Mouse (Mus musculus): ENCODE measurements around the gene Aqr. TPM values are rescaled to one million over a fixed set of nuclear protein-coding genes. Genes with fewer than 3 reads are reported as not detected.
A peak's percentile ranks its signal among the peaks of the same experiment; 100 is the strongest.
"Not testable (repeated sequence)": the region's sequence is repeated elsewhere in the genome, so short reads cannot be mapped to it uniquely, and the experiment has no call there.

The Aqr gene
- 32.5 and 36.3 TPM in 2 replicates for polyA plus RNA-seq (2016; fragmentation: Nextera tagmentation; extraction: Ambion mirVana)

DNA sequence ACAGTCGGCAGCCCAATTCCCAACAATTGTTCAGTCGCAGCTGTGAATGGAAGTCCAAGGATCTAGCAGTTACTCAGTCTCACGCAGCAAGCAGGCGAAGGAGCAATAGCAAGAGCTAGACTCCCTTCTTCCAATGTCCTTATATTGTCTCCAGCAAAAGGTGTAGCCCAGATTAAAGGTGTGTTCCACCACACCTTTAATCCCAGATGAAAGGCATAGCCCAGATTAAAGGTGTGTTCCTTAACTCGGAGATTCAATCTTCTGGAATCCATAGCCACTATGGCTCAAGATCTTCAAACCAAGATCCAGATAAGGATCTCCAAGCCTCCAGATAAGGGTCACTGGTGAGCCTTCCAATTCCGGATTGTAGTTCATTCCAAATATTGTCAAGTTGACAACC is at the start of gene Aqr:
Aqr (minus strand) TSS at position 101 of the 400 bp plus-strand sequence.
- 68% methylated on average over 1 of the region's 6 CpGs for WGBS
- H3K27me3 ChIP-seq (replicated peaks); H3K4me1 ChIP-seq (replicated peaks); H3K4me3 ChIP-seq; H3K9me3 ChIP-seq (replicated peaks); H3K27ac ChIP-seq (ENCODE audit: poor library complexity, severe bottlenecking); H3K36me3 ChIP-seq; H3K9ac ChIP-seq; H3K4me2 ChIP-seq; ATAC-seq (ENCODE audit: insufficient number of reproducible peaks, low FRiP score): not testable (repeated sequence)

DNA sequence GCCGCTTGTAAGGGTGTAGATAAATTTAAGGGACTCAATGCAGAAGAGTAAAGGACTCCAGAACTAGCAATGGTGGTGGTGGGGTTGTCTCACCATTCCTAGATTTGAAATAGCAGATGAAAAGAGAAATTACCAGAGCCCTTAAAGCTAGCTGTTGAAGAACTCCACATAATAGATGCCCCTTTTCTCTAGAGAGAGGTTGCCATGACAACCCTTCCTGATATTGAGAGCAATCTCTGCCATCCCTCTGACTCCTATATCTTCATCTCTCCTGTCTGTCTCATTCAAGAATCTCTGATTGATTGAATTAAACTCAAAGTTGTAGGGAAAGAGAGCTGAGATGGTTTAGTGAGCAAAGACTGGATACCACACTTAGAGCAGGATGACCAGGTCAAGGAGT is 49.7 kb upstream of the Aqr start:
- Histone ChIP-seq H3K4me3 (no peak overlapping the region), H3K36me3 (no peaks in the 10 kb centered on the region), H3K4me2 (no peak overlapping the region), H3K4me1 (replicated peaks) (0 out of 2 replicates have a peak, but pooled peaks cover 3% of the 10 kb centered on the region), H3K9me3 (replicated peaks) (no peaks in the 10 kb centered on the region), H3K27ac (ENCODE audit: poor library complexity, severe bottlenecking) (no peak overlapping the region), H3K9ac (no peak overlapping the region), H3K27me3 (replicated peaks) (no peaks in the 10 kb centered on the region)
- WGBS: 88% methylated on average over 1 of the region's 1 CpGs
- ATAC-seq (ENCODE audit: insufficient number of reproducible peaks, low FRiP score): no peak

DNA sequence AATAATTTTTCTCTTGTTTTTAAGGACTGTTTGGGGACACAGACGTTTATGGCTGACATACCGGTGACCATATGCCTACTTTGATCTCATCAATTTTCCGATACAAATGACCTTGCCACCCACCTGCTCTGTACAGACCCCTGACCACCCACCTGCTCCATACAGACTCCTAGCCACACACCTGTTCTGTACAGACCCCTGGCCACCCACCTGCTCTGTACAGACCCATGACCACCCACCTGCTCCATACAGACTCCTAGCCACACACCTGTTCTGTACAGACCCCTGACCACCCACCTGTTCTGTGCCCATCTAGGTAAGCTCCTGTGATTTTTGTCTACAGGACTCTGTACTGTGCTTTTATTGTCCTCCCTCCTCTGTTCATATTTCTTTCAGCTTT is 48.8 kb upstream of the Aqr start:
- Histone ChIP-seq H3K27ac (ENCODE audit: poor library complexity, severe bottlenecking) (no peak overlapping the region), H3K4me1 (replicated peaks) (0 out of 2 replicates have a peak, but pooled peaks cover 3% of the 10 kb centered on the region), H3K9ac (no peak overlapping the region), H3K36me3 (no peaks in the 10 kb centered on the region), H3K9me3 (replicated peaks) (no peaks in the 10 kb centered on the region), H3K4me2 (no peak overlapping the region), H3K4me3 (no peak overlapping the region), H3K27me3 (replicated peaks) (no peaks in the 10 kb centered on the region)
- no peak for ATAC-seq (ENCODE audit: insufficient number of reproducible peaks, low FRiP score)
- WGBS: 79% methylated on average over 3 of the region's 3 CpGs

DNA sequence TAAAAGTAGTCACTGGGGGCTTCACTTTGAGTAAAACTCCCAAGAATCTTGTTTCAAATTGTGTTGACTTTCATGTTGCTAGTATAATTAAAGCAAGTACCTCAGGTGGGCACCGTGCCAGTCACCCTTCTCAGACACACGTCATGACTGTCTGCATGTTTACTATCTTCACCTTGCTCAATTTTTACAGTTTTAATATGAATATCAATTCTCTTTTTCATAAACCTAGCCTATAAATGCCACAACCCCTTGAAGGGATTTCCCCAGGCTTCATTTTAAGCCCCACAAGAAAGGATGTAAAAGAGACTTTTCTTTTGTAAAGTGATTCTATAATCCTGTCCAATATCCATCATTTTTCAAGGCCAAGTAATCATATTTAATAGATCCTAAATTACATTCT is 44.4 kb upstream of the Aqr start:
- H3K4me1 ChIP-seq (replicated peaks): no peaks in the 10 kb centered on the region
- H3K9ac ChIP-seq: no peak overlapping the region
- H3K27me3 ChIP-seq (replicated peaks): no peaks in the 10 kb centered on the region
- H3K4me3 ChIP-seq: no peak overlapping the region
- no peaks in the 10 kb centered on the region for H3K36me3 ChIP-seq
- no peak overlapping the region for H3K4me2 ChIP-seq
- ATAC-seq (ENCODE audit: insufficient number of reproducible peaks, low FRiP score): no peak
- 72% methylated on average over 2 of the region's 2 CpGs for WGBS
- no peaks in the 10 kb centered on the region for H3K9me3 ChIP-seq (replicated peaks)
- H3K27ac ChIP-seq (ENCODE audit: poor library complexity, severe bottlenecking): no peak overlapping the region

DNA sequence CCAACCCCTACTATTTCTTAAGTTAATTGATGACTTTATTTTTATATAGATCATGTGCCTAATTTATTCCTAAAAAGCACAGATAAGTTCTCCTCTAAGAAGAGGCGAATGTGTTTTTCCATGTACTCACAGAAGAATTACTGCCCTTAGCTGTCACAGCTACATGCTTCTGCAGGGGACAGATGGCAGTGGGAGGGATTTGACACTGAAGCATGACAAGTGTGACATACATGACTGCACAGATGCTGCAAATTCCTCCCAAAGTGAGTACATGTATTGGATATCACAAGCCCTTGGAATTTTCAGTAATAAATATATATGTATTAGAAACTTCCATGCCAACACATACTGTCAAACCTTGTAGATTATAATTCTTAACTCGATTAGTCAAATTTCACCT is 41.8 kb upstream of the Aqr start:
- no peaks in the 10 kb centered on the region for H3K4me1 ChIP-seq (replicated peaks)
- no peak for ATAC-seq (ENCODE audit: insufficient number of reproducible peaks, low FRiP score)
- no peak overlapping the region for H3K27ac ChIP-seq (ENCODE audit: poor library complexity, severe bottlenecking)
- no peaks in the 10 kb centered on the region for H3K9me3 ChIP-seq (replicated peaks)
- no peaks in the 10 kb centered on the region for H3K36me3 ChIP-seq
- H3K4me3 ChIP-seq: no peak overlapping the region
- WGBS: 78% methylated on average over 2 of the region's 2 CpGs
- no peak overlapping the region for H3K4me2 ChIP-seq
- H3K9ac ChIP-seq: no peak overlapping the region
- H3K27me3 ChIP-seq (replicated peaks): no peaks in the 10 kb centered on the region

DNA sequence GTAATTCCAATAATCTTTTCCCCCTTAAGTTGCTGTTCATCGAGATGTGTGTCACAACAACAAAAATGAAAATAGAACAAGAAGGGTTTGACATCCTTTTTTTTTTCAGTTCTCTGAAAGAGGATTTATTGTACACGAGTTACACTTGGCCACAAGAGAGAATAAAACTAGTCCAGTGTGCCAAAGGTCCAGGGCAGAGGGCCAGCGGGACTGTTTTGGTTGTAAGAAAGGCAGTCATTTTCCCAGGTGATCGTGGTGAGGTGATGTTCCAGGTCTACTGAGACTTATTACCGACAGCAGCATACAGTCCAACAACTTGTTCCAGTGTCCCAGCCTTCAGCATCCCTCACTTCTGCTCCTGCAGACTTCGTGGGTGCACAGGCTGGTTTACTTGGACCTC is 18.2 kb upstream of the Aqr start:
- Histone ChIP-seq H3K4me3 (no peak overlapping the region), H3K9me3 (replicated peaks) (no peaks in the 10 kb centered on the region), H3K9ac (no peak overlapping the region), H3K4me1 (replicated peaks) (peaks cover 4% of the 10 kb centered on the region), H3K27ac (ENCODE audit: poor library complexity, severe bottlenecking) (no peak overlapping the region), H3K27me3 (replicated peaks) (0 out of 2 replicates have a peak, but pooled peaks cover 3% of the 10 kb centered on the region), H3K4me2 (no peak overlapping the region), H3K36me3 (no peaks in the 10 kb centered on the region)
- ATAC-seq (ENCODE audit: insufficient number of reproducible peaks, low FRiP score): no peak
- 73% methylated on average over 6 of the region's 6 CpGs for WGBS

DNA sequence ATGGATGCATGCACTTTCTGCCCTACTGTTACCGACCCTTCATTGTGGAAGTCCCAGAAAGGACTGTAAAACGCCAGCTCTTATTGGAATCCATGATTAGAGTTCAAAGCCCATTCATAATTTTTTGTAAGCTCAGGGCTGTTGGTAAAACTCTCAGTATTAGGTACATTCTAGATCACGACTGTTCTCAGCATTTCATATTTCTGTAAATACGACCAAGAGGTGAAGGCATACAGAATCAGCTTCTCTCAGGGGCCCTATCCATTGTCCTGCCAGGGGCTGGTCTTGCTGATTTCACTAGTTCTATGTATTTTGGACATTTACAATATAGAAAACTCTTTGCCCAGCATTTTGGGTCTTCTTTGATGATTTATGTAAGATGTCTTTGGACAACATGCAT is 14.8 kb upstream of the Aqr start:
- H3K36me3 ChIP-seq: peaks cover 7% of the 10 kb centered on the region; the same call in 1 of the 2 replicates
- H3K27ac ChIP-seq (ENCODE audit: poor library complexity, severe bottlenecking): no peak overlapping the region
- no peaks in the 10 kb centered on the region for H3K9me3 ChIP-seq (replicated peaks)
- peaks cover 8% of the 10 kb centered on the region for H3K4me1 ChIP-seq (replicated peaks)
- no peak for ATAC-seq (ENCODE audit: insufficient number of reproducible peaks, low FRiP score)
- H3K9ac ChIP-seq: peak overlapping the region; percentile 95
- 36% methylated on average over 4 of the region's 4 CpGs for WGBS
- peak overlapping the region; percentile 80 for H3K4me3 ChIP-seq
- 0 out of 2 replicates have a peak, but pooled peaks cover 3% of the 10 kb centered on the region for H3K27me3 ChIP-seq (replicated peaks)
- H3K4me2 ChIP-seq: peak overlapping the region; percentile 84

DNA sequence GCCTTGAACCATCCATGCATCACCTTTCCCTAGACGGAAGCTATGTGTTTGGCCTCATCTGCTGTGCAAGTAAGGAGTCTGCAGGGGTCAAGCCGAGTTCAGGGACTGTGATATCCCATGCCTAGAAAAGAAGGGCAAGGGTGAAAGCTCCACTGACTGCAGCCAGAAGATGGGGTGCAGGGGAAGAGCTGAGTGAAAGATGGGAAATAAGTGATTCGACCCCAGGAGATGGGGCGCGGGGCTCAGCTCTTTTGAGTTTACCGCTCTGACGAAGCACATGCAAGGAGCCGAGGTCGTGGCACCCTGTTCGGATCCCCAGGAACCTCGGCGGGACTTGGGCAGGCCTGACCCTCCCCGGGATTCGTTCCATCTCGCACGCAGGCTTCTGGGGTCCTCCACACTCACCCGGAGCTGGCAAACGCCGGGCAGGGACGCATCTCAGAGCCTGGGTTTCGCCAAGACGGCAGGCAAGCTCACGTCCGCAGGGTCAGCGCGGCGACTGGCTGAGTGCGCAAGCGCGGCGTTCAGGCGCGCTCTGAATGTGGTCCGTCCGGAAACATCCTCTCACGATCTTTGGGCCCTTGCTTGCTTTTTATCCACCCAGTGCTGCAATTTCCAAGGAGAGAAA is 14.2 kb upstream of the Aqr start, which contains the start of gene Zfp770:
Zfp770 (minus strand) TSS at position 538 of the 628 bp plus-strand sequence.
- Histone ChIP-seq H3K9me3 (replicated peaks) (no peaks in the 10 kb centered on the region), H3K4me2 (peak within 1 kb of the TSS; percentile 84), H3K27ac (ENCODE audit: poor library complexity, severe bottlenecking) (peak within 1 kb of the TSS; percentile 77), H3K4me1 (replicated peaks) (peaks cover 8% of the 10 kb centered on the region), H3K4me3 (peak within 1 kb of the TSS; percentile 80), H3K9ac (peak within 1 kb of the TSS; percentile 95), H3K27me3 (replicated peaks) (0 out of 2 replicates have a peak, but pooled peaks cover 3% of the 10 kb centered on the region), H3K36me3 (peaks cover 12% of the 10 kb centered on the region)
- WGBS: under 1% methylated on average over 36 of the region's 36 CpGs
- peak; percentile 84 for ATAC-seq (ENCODE audit: insufficient number of reproducible peaks, low FRiP score)

DNA sequence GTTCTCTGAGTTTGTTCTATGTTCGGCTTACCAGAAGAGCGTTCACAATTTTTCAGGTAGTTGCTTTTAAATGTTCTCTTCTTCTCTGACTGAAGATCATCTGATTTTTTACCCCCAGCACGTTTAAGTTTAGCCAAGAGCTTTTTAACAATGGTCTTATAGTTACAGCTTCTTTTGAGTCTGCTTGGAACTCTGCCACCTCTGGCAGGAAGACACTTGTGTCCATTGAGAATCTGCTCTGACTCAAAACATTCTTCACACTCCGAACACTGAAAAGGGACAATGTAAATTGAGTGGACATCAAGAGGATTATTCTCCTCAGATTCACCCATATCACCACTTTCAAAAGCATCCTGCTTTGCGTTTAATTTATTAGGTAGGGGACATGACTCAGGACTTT is 9.6 kb upstream of the Aqr start:
- Histone ChIP-seq H3K4me2 (no peak overlapping the region), H3K9me3 (replicated peaks) (no peaks in the 10 kb centered on the region), H3K4me1 (replicated peaks) (peaks cover 8% of the 10 kb centered on the region), H3K9ac (no peak overlapping the region), H3K27me3 (replicated peaks) (no peaks in the 10 kb centered on the region), H3K4me3 (no peak overlapping the region), H3K27ac (ENCODE audit: poor library complexity, severe bottlenecking) (no peak overlapping the region), H3K36me3 (peaks cover 26% of the 10 kb centered on the region)
- 80% methylated on average over 5 of the region's 5 CpGs for WGBS
- ATAC-seq (ENCODE audit: insufficient number of reproducible peaks, low FRiP score): no peak

DNA sequence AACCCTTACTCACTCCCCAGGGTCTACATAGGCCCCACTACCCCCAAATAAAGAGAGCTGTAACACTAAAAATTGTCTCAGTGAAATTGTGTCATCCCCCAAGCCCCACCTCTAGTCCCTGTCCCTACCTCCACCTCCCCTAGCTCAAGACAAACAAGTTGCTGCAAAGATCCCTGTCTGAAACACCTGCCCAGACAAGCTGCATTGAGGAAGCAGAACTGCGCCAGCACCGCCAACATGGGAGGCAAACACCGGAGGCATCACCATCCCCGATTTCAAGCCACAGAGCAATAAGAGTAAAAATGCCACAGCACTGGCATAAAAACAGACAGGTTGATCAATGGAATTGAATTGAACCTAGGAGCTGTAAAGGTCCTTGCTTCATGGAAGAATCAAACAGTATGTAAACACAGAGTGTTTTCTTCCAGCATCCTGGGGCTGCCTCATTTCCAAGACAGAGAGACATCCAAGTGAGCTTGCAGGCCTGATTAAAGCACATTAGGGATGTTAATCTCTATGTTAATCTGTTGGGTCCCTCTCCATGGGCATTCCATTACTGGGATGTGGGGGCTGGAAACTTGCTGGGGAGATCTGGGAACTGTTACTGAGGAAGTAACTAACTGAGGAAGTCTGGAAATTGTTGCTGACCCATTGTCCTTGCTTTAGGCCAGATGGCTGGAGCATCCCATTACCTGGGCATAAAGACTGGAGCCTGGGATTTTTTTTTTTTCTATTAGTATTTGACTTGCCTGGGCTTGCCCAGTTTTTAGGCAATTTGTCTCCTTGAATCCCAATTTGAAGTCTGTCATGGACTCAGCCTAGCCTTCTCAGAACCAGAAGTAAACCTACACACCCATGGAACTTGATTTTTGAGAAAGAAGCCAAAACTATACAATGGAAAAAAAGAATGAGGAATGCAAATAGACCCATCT is 8.8 kb downstream of the Aqr start:
- H3K4me2 ChIP-seq: no peak overlapping the region
- no peak for ATAC-seq (ENCODE audit: insufficient number of reproducible peaks, low FRiP score)
- H3K27me3 ChIP-seq (replicated peaks): no peaks in the 10 kb centered on the region
- H3K27ac ChIP-seq (ENCODE audit: poor library complexity, severe bottlenecking): no peak overlapping the region
- H3K9me3 ChIP-seq (replicated peaks): no peaks in the 10 kb centered on the region
- no peak overlapping the region for H3K4me3 ChIP-seq
- no peaks in the 10 kb centered on the region for H3K36me3 ChIP-seq
- H3K9ac ChIP-seq: no peak overlapping the region
- WGBS: 45% methylated on average over 4 of the region's 4 CpGs
- peaks cover 9% of the 10 kb centered on the region for H3K4me1 ChIP-seq (replicated peaks)

Data from heart, embryonic 12.5 days (tissue).